Mouse (Mus musculus) testis, adult 2 months (tissue): Measurements from ENCODE around the gene B3galt4.

Experiments
- CTCF ChIP-seq: fragments of 200-500 bp; IDR thresholded peaks from 2 replicates; pipeline ENCODE4 v1.5.1; 2012; ENCODE audit warnings: low read depth, mild to moderate bottlenecking, inconsistent platforms, low read length, moderate library complexity; ENCODE audit not compliant: control insufficient read depth, insufficient read depth, insufficient replicate concordance
- POLR2A ChIP-seq: fragments of 200-500 bp; IDR thresholded peaks from 2 replicates; pipeline ENCODE4 v1.6.1; 2012; ENCODE audit warnings: low read depth, mild to moderate bottlenecking, inconsistent platforms, low read length, moderate library complexity; ENCODE audit not compliant: control insufficient read depth

DNA sequence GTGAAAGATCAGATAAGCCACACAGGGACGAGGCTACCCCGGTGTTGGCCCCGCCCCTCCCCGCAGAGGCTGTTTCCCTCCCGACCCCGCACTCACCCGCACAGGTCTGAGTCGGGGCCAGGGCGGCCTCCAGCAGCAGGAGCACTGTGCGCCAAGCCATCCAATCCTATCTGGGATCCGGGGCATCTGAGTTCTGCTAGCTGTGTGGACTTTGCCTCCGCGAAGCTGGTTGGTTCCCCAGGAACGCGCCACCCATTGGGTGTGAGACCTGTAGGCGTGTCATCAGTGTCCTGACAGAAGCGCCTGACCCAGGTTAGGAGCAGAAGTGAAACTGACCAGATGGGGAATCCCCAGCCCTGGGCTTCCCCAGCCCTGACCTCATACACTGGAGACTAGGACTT lies 27.3 kb upstream of the B3galt4 start:
- no peak for TF ChIP-seq POLR2A
- no peak for TF ChIP-seq CTCF
